Mouse (Mus musculus): Measurements from ENCODE around the gene Gm28891. TPM values are rescaled to one million over a fixed set of nuclear protein-coding genes. Genes with fewer than 3 reads are reported as not detected.
"Not testable (repeated sequence)": the region's sequence is repeated elsewhere in the genome, so short reads cannot be mapped to it uniquely, and the experiment has no call there.

Gene Gm28891
- polyA plus RNA-seq (2015; fragmentation: Nextera tagmentation; extraction: Ambion mirVana): not detected in 2 replicates

- H3K9me3 ChIP-seq (ENCODE audit: control insufficient read depth, low read length); H3K4me1 ChIP-seq (ENCODE audit: control insufficient read depth, insufficient read depth, low read length); ATAC-seq; H3K4me2 ChIP-seq (ENCODE audit: low read depth, low read length); H3K9ac ChIP-seq (ENCODE audit: low read depth, low read length); H3K27ac ChIP-seq (ENCODE audit: low read length); H3K4me3 ChIP-seq (ENCODE audit: low read length); H3K36me3 ChIP-seq (ENCODE audit: control insufficient read depth, insufficient read depth, low read length); H3K27me3 ChIP-seq (replicated peaks; ENCODE audit: control insufficient read depth, insufficient read depth, low read length): not testable (repeated sequence)
- WGBS: no CpG with 5 or more reads among the region's 8 CpGs
Observed at GRCm38 (mm10) chrY:60240902-60241301, at the start of gene Gm28891. Gene Gm28891, plus strand, starts transcription at chrY:60241202.

Data from intestine, embryonic 16.5 days (tissue).